Mouse (Mus musculus): ENCODE results near the gene Avpi1. TPM values are rescaled to one million over a fixed set of nuclear protein-coding genes. Genes with fewer than 3 reads are reported as not detected.
A peak's percentile ranks its signal among the peaks of the same experiment; 100 is the strongest.

Gene Avpi1
- total and polyA plus RNA-seq, 3 experiments, result 49.5 to 53.3 TPM; not detected in 1

DNA sequence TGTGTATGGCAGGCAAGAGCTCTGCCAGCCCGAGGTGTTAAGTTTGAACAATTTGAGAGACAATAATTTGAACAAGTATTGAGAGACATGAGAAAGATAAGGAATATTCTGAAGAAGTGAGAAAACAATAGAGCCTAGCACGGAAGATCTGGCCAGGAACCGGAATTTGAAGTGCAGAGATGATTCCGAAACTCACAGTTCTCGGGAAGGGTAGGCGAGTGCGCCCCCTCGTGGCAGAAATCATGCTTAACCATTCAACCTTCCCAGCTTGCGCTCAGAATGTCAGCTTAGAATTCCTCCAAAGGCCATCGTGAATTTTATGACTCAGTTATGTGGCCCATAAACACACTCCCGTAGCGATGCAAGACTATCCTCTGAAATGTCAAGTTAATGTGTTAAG is 37.3 kb upstream of the Avpi1 start (continued):
- peak; percentile 89 for TF ChIP-seq ZC3H11A (IDR thresholded peaks at IDR 0.05; ENCODE audit: low read depth, low read length)
- TF ChIP-seq GABPA (IDR thresholded peaks at IDR 0.05; ENCODE audit: low read depth, low read length), result no peak

DNA sequence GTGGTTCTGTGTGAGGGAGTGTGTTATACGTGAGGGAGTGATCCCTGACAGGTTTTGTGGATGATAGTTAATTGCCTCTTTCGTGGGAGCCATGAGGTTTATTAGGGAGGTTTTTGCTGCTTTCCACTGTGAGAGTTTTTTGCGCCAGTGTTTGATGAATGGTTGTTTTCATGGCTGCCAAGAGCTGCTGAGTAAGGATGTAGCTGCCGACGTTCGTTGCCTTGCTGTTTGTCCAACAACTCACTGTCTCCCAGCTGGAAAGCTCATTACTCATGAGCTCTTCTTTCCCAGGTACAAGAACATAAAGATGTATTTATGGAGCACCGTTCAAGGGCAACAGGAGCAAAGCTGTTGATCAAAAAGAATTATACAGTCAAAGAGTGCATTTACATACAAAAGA is 35.3 kb upstream of the Avpi1 start:
- H3K27ac ChIP-seq (ENCODE audit: control insufficient read depth, low read depth, low read length), result no peak overlapping the region
- H3K9ac ChIP-seq (ENCODE audit: control insufficient read depth, low read depth, low read length, poor library complexity, severe bottlenecking), result no peak overlapping the region
- DNase-seq (ENCODE audit: low read depth, low spot score), result no peak
- TF ChIP-seq CHD2 (IDR thresholded peaks at IDR 0.05; ENCODE audit: low read length) (no peak), NELFE (IDR thresholded peaks at IDR 0.05; ENCODE audit: low read depth, low read length) (no peak), GABPA (IDR thresholded peaks at IDR 0.05; ENCODE audit: low read depth, low read length) (no peak), CHD1 (IDR thresholded peaks at IDR 0.05; ENCODE audit: low read depth, low read length) (no peak), POLR2A (IDR thresholded peaks at IDR 0.05; ENCODE audit: control insufficient read depth in 1 of 2, insufficient read depth in 1 of 2, low read depth in 1 of 2, low read length in 2 of 2, poor library complexity in 1 of 2) (no peak), ZMIZ1 (IDR thresholded peaks at IDR 0.05; ENCODE audit: low read depth, low read length) (no peak), ZKSCAN1 (IDR thresholded peaks at IDR 0.05; ENCODE audit: low read depth, low read length) (no peak), MAZ (IDR thresholded peaks at IDR 0.05; ENCODE audit: low read depth, low read length) (no peak), BHLHE40 (IDR thresholded peaks at IDR 0.05; ENCODE audit: borderline replicate concordance, low read depth, low read length) (no peak), MXI1 (IDR thresholded peaks at IDR 0.05; ENCODE audit: low read depth, low read length) (no peak), ZC3H11A (IDR thresholded peaks at IDR 0.05; ENCODE audit: low read depth, low read length) (no peak), MYB (IDR thresholded peaks at IDR 0.05; ENCODE audit: low read depth, low read length) (no peak), EP300 (IDR thresholded peaks at IDR 0.05; ENCODE audit: low read depth in 1 of 2, low read length in 2 of 2) (no peak), MAX (IDR thresholded peaks at IDR 0.05; ENCODE audit: low read length) (no peak), SMC3 (IDR thresholded peaks at IDR 0.05; ENCODE audit: low read depth, low read length) (no peak), TCF12 (IDR thresholded peaks at IDR 0.05; ENCODE audit: low read depth, low read length) (no peak), TBP (IDR thresholded peaks at IDR 0.05; ENCODE audit: low read depth, low read length) (no peak), POLR2AphosphoS5 (IDR thresholded peaks at IDR 0.05; ENCODE audit: borderline replicate concordance, low read depth, low read length) (no peak), UBTF (IDR thresholded peaks at IDR 0.05; ENCODE audit: borderline replicate concordance, insufficient read depth, low read depth, low read length) (no peak)
- no peaks in the 10 kb centered on the region for H3K79me2 ChIP-seq (ENCODE audit: control insufficient read depth, insufficient read depth, low read length, poor library complexity)
- no peaks in the 10 kb centered on the region for H3K9me3 ChIP-seq (replicated peaks; ENCODE audit: insufficient read depth, low read length)
- no peak overlapping the region for H3K4me3 ChIP-seq (ENCODE audit: control insufficient read depth in 1 of 2, insufficient read depth in 1 of 2, low read depth in 2 of 2, low read length in 2 of 2)
- no peaks in the 10 kb centered on the region; a peak in 1 of 4 replicates for H3K27me3 ChIP-seq (ENCODE audit: control insufficient read depth in 1 of 2, insufficient read depth in 2 of 2, low read length in 2 of 2)
- peaks cover 0 to 17% of the 10 kb centered on the region in 2 experiments; a peak in 2 of 4 replicates for H3K36me3 ChIP-seq (ENCODE audit: control insufficient read depth in 1 of 2, insufficient read depth in 2 of 2, low read length in 2 of 2)
- peaks cover 11 to 20% of the 10 kb centered on the region in 2 experiments for H3K4me1 ChIP-seq (ENCODE audit: control insufficient read depth in 1 of 2, insufficient read depth in 2 of 2, low read length in 2 of 2)

DNA sequence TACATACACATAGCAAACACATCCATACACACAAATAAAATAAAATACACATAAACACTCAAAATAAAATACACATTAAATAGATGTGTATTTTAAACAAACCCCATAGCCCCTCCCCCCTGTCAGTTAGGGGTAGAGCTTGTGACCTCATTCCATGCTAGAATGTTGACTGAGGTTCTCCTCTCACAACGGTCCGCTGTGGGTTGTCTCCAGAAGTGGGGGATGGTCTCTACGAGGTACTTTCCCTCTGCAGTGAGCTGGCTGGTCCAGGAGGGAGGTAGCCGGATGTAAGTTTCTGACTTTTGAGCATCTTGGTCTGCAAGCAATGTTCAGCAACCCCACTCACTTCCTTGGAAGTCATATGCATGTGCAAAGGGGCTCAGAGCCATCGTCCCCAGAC is 34.9 kb upstream of the Avpi1 start, which contains the start of gene Zfyve27:
TSS of gene Zfyve27 (plus strand) at position 188 of the 400 bp plus-strand sequence.
- H3K27me3 ChIP-seq (ENCODE audit: control insufficient read depth in 1 of 2, insufficient read depth in 2 of 2, low read length in 2 of 2), result no peaks in the 10 kb centered on the region; a peak in 1 of 4 replicates
- H3K9ac ChIP-seq (ENCODE audit: control insufficient read depth, low read depth, low read length, poor library complexity, severe bottlenecking), result no peak within 1 kb of the TSS
- H3K4me3 ChIP-seq (ENCODE audit: control insufficient read depth in 1 of 2, insufficient read depth in 1 of 2, low read depth in 2 of 2, low read length in 2 of 2), result no peak within 1 kb of the TSS
- peaks cover 0 to 15% of the 10 kb centered on the region in 2 experiments; a peak in 2 of 4 replicates for H3K36me3 ChIP-seq (ENCODE audit: control insufficient read depth in 1 of 2, insufficient read depth in 2 of 2, low read length in 2 of 2)
- H3K27ac ChIP-seq (ENCODE audit: control insufficient read depth, low read depth, low read length), result no peak within 1 kb of the TSS
- no peaks in the 10 kb centered on the region for H3K9me3 ChIP-seq (replicated peaks; ENCODE audit: insufficient read depth, low read length)
- peaks cover 11 to 18% of the 10 kb centered on the region in 2 experiments for H3K4me1 ChIP-seq (ENCODE audit: control insufficient read depth in 1 of 2, insufficient read depth in 2 of 2, low read length in 2 of 2)
- DNase-seq (ENCODE audit: low read depth, low spot score), result no peak
- no peak for TF ChIP-seq ZKSCAN1 (IDR thresholded peaks at IDR 0.05; ENCODE audit: low read depth, low read length)
- no peak for TF ChIP-seq MXI1 (IDR thresholded peaks at IDR 0.05; ENCODE audit: low read depth, low read length)
- TF ChIP-seq MEF2A (IDR thresholded peaks at IDR 0.05; ENCODE audit: extremely low read depth, insufficient replicate concordance, low read depth, low read length, poor library complexity, severe bottlenecking), result no peak
- TF ChIP-seq NELFE (IDR thresholded peaks at IDR 0.05; ENCODE audit: low read depth, low read length), result no peak
- no peak for TF ChIP-seq TBP (IDR thresholded peaks at IDR 0.05; ENCODE audit: low read depth, low read length)
- no peak for TF ChIP-seq ELF1 (IDR thresholded peaks at IDR 0.05; ENCODE audit: low read depth, low read length)
- TF ChIP-seq USF1 (IDR thresholded peaks at IDR 0.05; ENCODE audit: low read depth, low read length), result no peak
- no peak for TF ChIP-seq MAX (IDR thresholded peaks at IDR 0.05; ENCODE audit: low read length)
- TF ChIP-seq SIN3A (IDR thresholded peaks at IDR 0.05; ENCODE audit: low read length), result no peak
- no peaks in the 10 kb centered on the region for H3K79me2 ChIP-seq (ENCODE audit: control insufficient read depth, insufficient read depth, low read length, poor library complexity)
